Comparison of ENCODE assay signal across 30 mouse cellular contexts in genomic region chr3:146159360-146159759, GRCm38 (mm10). TPM values are rescaled to one million over a fixed set of nuclear protein-coding genes. Genes with fewer than 3 reads are reported as not detected.
DNase-seq lines count a peak whose midpoint lies in the region; ATAC-seq and TF ChIP-seq lines count a peak whose summit lies in the region.
"Had no signal": no experiment of that assay in that cellular context is flagged by ENCODE, and none has a peak within 500 bp of the region (broad histone marks: within the 10 kb centered on the region; RNA-seq: fewer than 3 reads in every experiment).

No protein-coding gene starts in this region.

- intact Hi-C loops in left cerebral cortex, postnatal 14 days (cut with DNase I), result no loop called here

- H3K4me1 ChIP-seq in spleen, adult 2 months (ENCODE audit: control insufficient read depth, insufficient read depth, insufficient read length), result peaks cover 22% of the 10 kb centered on the region
- no peaks in the 10 kb centered on the region for H3K4me1 ChIP-seq in stomach, postnatal 0 days (replicated peaks; ENCODE audit: control insufficient read depth, insufficient read depth)
- H3K4me1 ChIP-seq: forebrain, embryonic 13.5 days; limb, embryonic 12.5 days; liver, embryonic 12.5 days; neural tube, embryonic 15.5 days had no signal

- H3K4me3 ChIP-seq in spleen, adult 2 months (ENCODE audit: extremely low read depth, insufficient read depth, insufficient read length), result no peak overlapping the region
- no peak overlapping the region for H3K4me3 ChIP-seq in stomach, postnatal 0 days (ENCODE audit: low read depth, low read length)
- H3K4me3 ChIP-seq: forebrain, embryonic 13.5 days; heart, embryonic 13.5 days; limb, embryonic 12.5 days; liver, embryonic 12.5 days; myocyte; neural tube, embryonic 15.5 days had no signal

- ATAC-seq in inflammation-experienced regulatory T-cells, adult 6 months, result peak; percentile 86
- ATAC-seq in neutrophil, adult 5-6 weeks (ENCODE audit: extremely low read depth, insufficient number of reproducible peaks, low FRiP score, poor library complexity, severe bottlenecking), result peak; percentile 82
- ATAC-seq in stomach, postnatal 0 days (ENCODE audit: low FRiP score, low TSS enrichment), result no peak
- ATAC-seq: forebrain, embryonic 13.5 days; liver, embryonic 12.5 days had no signal

- no peaks in the 10 kb centered on the region for H3K27me3 ChIP-seq in spleen, adult 2 months (ENCODE audit: control insufficient read depth, insufficient read depth, low read length)
- H3K27me3 ChIP-seq in stomach, postnatal 0 days (ENCODE audit: control insufficient read depth, insufficient read depth, low read length), result no peaks in the 10 kb centered on the region
- H3K27me3 ChIP-seq: forebrain, embryonic 13.5 days; heart, embryonic 13.5 days; limb, embryonic 12.5 days; liver, embryonic 12.5 days; neural tube, embryonic 15.5 days had no signal

- H3K27ac ChIP-seq in spleen, adult 2 months (ENCODE audit: insufficient read depth, low read length), result no peak overlapping the region; the same call in 1 of the 2 replicates
- H3K27ac ChIP-seq in stomach, postnatal 0 days (replicated peaks), result no peak overlapping the region
- H3K27ac ChIP-seq: forebrain, embryonic 13.5 days; heart, embryonic 13.5 days; kidney, postnatal 0 days; limb, embryonic 12.5 days; liver, embryonic 12.5 days; neural tube, embryonic 15.5 days had no signal

- H3K9ac ChIP-seq in stomach, postnatal 0 days (ENCODE audit: low read length), result no peak overlapping the region
- H3K9ac ChIP-seq: forebrain, embryonic 13.5 days; heart, embryonic 13.5 days; limb, embryonic 12.5 days; liver, embryonic 12.5 days; neural tube, embryonic 15.5 days had no signal

- WGBS in spleen, adult 2 months, result 68% methylated on average over 2 of the region's 2 CpGs
- WGBS in stomach, postnatal 0 days, result 86% methylated on average over 2 of the region's 2 CpGs

- TF ChIP-seq EP300 in stomach, postnatal 0 days (optimal IDR thresholded peaks at IDR 0.05), result no peak

- no peak for TF ChIP-seq CTCF in spleen, adult 2 months (IDR thresholded peaks at IDR 0.05; ENCODE audit: extremely low read depth, insufficient read depth, insufficient read length, insufficient replicate concordance)
- TF ChIP-seq CTCF in stomach, postnatal 0 days (IDR thresholded peaks at IDR 0.05; ENCODE audit: low read depth), result no peak

- no peak overlapping the region for H3K4me2 ChIP-seq in stomach, postnatal 0 days (replicated peaks; ENCODE audit: low read depth)
- H3K4me2 ChIP-seq: forebrain, embryonic 13.5 days; heart, embryonic 13.5 days; limb, embryonic 12.5 days; liver, embryonic 12.5 days; neural tube, embryonic 15.5 days had no signal

- TF ChIP-seq POLR2A in spleen, adult 2 months (IDR thresholded peaks at IDR 0.05; ENCODE audit: low read depth, low read length), result no peak

- no peaks in the 10 kb centered on the region for H3K36me3 ChIP-seq in spleen, adult 2 months (ENCODE audit: control insufficient read depth, insufficient read depth, low read length)
- no peaks in the 10 kb centered on the region for H3K36me3 ChIP-seq in stomach, postnatal 0 days (ENCODE audit: control insufficient read depth, insufficient read depth, low read length)
- H3K36me3 ChIP-seq: heart, embryonic 13.5 days; limb, embryonic 12.5 days; liver, embryonic 12.5 days; neural tube, embryonic 15.5 days had no signal

- peak; percentile 43 to 49 for DNase-seq in spleen, adult 2 months (ENCODE audit: low read depth in 1 of 2, low spot score in 2 of 2)
- no peak for DNase-seq in spleen, adult 12 weeks (ENCODE audit: low spot score)
- peak; percentile 79 for DNase-seq in T-cell, adult 2 months (ENCODE audit: low spot score)
- no peak for DNase-seq in left cerebral cortex, postnatal 14 days (ENCODE audit: low spot score in 2 of 2)
- no peak for DNase-seq in stomach, postnatal 0 days (ENCODE audit: low spot score)
- no peak for DNase-seq in frontal cortex, postnatal 14 days (ENCODE audit: low spot score in 2 of 2)
- DNase-seq: cerebellum, adult 2 months; cerebellum, postnatal 36 days; heart, adult 18-20 months; heart, postnatal 14 days; kidney, adult 18-20 months; lung, adult 18-20 months; lung, postnatal 14 days; midbrain, embryonic 14.5 days; thymus, postnatal 25 days had no signal

- H3K9me3 ChIP-seq in stomach, postnatal 0 days (ENCODE audit: control insufficient read depth, low read length), result no peaks in the 10 kb centered on the region
- H3K9me3 ChIP-seq: forebrain, embryonic 13.5 days; heart, embryonic 13.5 days; limb, embryonic 12.5 days; liver, embryonic 12.5 days; neural tube, embryonic 15.5 days had no signal

RNA-seq across cellular contexts. Expression of gene Mcoln2, which starts 9.7 kb away (rescaled TPM):
- 6.6 and 8.2 TPM in 2 replicates for polyA plus RNA-seq in spleen, adult 2 months (2012; rRNA removed)
- polyA plus RNA-seq in inflammation-experienced regulatory T-cells, adult 6 months (2017; shearing (Covaris generic)), result 1 to 10 TPM; 3.9 to 8.4 (median 7.9) TPM
- 41.9 and 53.3 TPM in 2 replicates for total RNA-seq in neutrophil, adult 5-6 weeks (2017)
- total RNA-seq in left cerebral cortex, postnatal 14 days (2021), result not detected
- polyA plus RNA-seq in stomach, postnatal 0 days (2015; fragmentation: Nextera tagmentation; extraction: Ambion mirVana), result 1.9 TPM in 2 replicates
- total RNA-seq: layer of hippocampus, postnatal 14 days had no signal
- polyA plus RNA-seq: frontal cortex, adult 2 months; myocyte had no signal

RNA-seq across cellular contexts. Expression of gene Mcoln3, which starts 42.1 kb away (rescaled TPM):
- polyA plus RNA-seq in spleen, adult 2 months (2012; rRNA removed), result 3.2 and 4.1 TPM in 2 replicates
- polyA plus RNA-seq in inflammation-experienced regulatory T-cells, adult 6 months (2017; shearing (Covaris generic)), result 1 to 10 TPM; 2.2 to 6.8 (median 4.7) TPM
- 2.8 and 5.6 TPM in 2 replicates for total RNA-seq in neutrophil, adult 5-6 weeks (2017)
- total RNA-seq in left cerebral cortex, postnatal 14 days (2021), result not detected
- polyA plus RNA-seq in stomach, postnatal 0 days (2015; fragmentation: Nextera tagmentation; extraction: Ambion mirVana), result not detected in 2 replicates
- total RNA-seq: adrenal gland, adult 18-20 months; gastrocnemius, adult 8-10 months had no signal
- polyA plus RNA-seq: frontal cortex, adult 2 months; myocyte had no signal

RNA-seq across cellular contexts. Expression of gene Wdr63, which starts 51.4 kb away (rescaled TPM):
- polyA plus RNA-seq in spleen, adult 2 months (2012; rRNA removed), result not detected in 2 replicates
- polyA plus RNA-seq in inflammation-experienced regulatory T-cells, adult 6 months (2017; shearing (Covaris generic)), result under 1 TPM in 1 of 3 experiments, not detected in 2; 0.44 TPM
- not detected in 2 replicates for total RNA-seq in neutrophil, adult 5-6 weeks (2017)
- total RNA-seq in left cerebral cortex, postnatal 14 days (2021), result under 1 TPM; 0.11 to 0.30 TPM
- polyA plus RNA-seq in stomach, postnatal 0 days (2015; fragmentation: Nextera tagmentation; extraction: Ambion mirVana), result 0.62 and 0.72 TPM in 2 replicates
- total RNA-seq: adrenal gland, adult 18-20 months; gastrocnemius, adult 8-10 months; megakaryocyte-erythroid progenitor cell, adult 5-6 weeks had no signal
- polyA plus RNA-seq: frontal cortex, adult 2 months; heart, embryonic 13.5 days; limb, embryonic 12.5 days; stomach, embryonic 14.5 days had no signal

Comparison
In these comparisons a context has a peak if more than half of its experiments do, and no peak if none do; other contexts are left out.
1. DNase-seq: peak in spleen, adult 2 months (2 of 2) and T-cell, adult 2 months (single experiment); none in spleen, adult 12 weeks (single experiment), left cerebral cortex, postnatal 14 days (0 of 2), stomach, postnatal 0 days (single experiment) and frontal cortex, postnatal 14 days (0 of 2).